Mouse (Mus musculus) gastrocnemius, adult 18-20 months (tissue): ENCODE results near the gene Eid1. TPM values are rescaled to one million over a fixed set of nuclear protein-coding genes. Genes with fewer than 3 reads are reported as not detected.

ENCODE experiments used
- total RNA-seq, 2 experiments: library from RNA; stranded (reverse); gene quantifications; 2 replicates each; pipeline ENCODE4 v1.2.3; 2021

The Eid1 gene
- total RNA-seq, 2 experiments from 2014 or later = 19.1 to 23.3 TPM

Other genes starting within 250 kb of the Eid1 start
- gene Gm9913, start 168.0 kb upstream of the Eid1 start, total RNA-seq = under 1 TPM in 1 of 2 experiments, not detected in 1; 0.09 TPM
- gene Fbn1, start 165.1 kb upstream of the Eid1 start, total RNA-seq = 10 to 100 TPM; 27.7 to 33.8 TPM
- gene Cep152, start 48.0 kb upstream of the Eid1 start, total RNA-seq = under 1 TPM; 0.83 to 0.91 TPM
- 1 to 10 TPM in 1 of 2 experiments, under 1 TPM in 1; 0.71 to 1.0 TPM for gene Shc4, start 51.1 kb downstream of the Eid1 start, total RNA-seq
- 10 to 100 TPM; 15.0 to 17.0 TPM for gene Secisbp2l, start 109.8 kb downstream of the Eid1 start, total RNA-seq
- gene Galk2, start 186.0 kb downstream of the Eid1 start, total RNA-seq = 1 to 10 TPM; 3.1 to 3.2 TPM
- gene Cops2, start 186.0 kb downstream of the Eid1 start, total RNA-seq = 100 to 1,000 TPM; 104 to 105 TPM